Mouse (Mus musculus): ENCODE measurements around the gene Muc3a.

Muc3a gene

DNA sequence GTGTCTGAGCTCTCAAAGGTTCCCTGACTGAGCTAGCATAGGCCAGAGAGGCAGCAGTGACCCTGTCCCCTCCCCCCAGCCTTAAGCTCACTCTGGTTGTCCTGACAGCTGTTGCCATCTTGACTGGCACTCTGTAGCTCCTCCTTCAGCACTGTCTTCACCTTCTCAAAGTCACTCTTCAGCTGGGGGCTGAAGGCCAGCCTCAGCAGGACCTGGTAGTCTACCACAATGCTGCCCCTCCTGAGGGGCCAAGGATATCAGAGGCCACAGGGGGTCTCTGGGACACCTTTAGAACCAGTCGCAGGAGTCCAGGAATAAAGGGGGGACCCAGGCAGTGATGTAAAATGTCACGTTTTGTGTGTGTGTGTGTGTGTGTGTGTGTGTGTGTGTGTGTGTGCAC is at the start of gene Muc3a:
Muc3a (minus strand) TSS at position 101 of the 400 bp plus-strand sequence.
- no peak for DNase-seq (ENCODE audit: low read depth, low spot score)

DNA sequence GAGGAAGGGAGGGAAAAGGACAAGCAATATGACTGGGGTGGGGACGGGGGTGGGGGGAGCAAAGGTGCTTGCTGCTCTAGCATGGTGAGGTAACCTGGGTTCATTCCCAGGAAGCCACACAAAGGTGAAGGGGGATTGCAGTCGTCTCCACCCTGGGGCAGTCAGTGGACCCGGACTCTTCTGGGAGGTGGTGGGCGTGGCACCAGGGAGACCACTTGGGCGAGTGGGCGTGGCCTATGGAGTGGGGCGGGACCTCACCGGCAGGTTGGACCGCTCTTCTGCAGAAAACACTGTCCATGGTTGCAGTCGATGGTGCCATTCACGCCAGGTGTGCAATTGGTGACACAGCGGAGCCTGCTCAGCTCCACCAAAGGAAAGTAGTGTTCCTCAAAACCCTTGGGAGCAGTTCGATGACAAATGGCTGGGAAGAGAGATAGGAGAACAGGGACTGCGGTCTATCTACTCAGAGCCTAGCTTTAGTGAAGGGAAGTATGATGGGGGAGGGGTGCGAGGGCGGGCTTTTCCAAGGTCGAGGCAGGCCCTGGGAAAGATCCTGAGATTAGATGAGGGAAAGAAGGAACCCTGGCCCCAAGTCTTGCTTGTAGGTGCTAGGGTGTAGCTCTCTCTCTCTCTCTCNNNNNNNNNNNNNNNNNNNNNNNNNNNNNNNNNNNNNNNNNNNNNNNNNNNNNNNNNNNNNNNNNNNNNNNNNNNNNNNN is 917 bp downstream of the Muc3a start:
- no peak for DNase-seq (ENCODE audit: low read depth, low spot score)

DNA sequence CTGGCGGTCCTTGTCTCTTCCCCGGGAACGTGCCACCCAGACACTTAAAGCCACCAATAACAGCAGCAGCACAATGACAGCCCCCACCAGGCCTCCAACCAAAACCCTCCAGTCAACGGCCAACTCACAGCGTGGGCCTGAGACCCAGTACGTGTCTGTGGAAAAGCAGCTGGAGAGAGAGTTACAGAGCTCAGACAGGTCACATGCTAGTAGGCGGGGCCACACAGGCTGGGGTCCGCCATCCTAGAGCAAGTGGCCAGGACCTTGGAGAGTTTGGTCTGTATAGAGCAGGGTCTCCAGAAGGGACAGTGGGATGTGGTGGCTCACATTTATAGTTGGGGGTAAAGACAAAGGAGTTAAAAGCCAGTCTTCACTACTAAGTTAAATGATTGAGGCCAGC is 1.5 kb downstream of the Muc3a start:
- no peak for DNase-seq (ENCODE audit: low read depth, low spot score)

DNA sequence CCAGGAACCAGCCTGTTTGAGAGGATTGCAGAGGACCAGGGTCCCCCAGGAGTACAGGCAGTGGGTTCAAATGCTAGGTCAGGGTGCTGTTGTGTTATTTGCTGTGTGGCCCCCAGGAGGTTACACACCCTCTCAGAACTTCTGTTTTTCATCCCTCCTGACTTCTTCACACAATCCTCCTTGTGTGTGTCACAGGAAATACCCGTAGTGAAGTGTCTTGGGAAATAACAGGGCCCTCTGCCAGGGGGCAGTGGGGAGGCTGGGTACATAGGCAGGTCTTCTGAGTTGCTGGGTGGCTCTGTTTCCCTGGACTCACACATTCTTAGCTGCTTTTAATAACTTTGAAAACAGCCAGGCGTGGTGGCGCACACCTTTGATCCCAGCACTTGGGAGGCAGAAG is 6.9 kb downstream of the Muc3a start:
- no peak for DNase-seq (ENCODE audit: low read depth, low spot score)

DNA sequence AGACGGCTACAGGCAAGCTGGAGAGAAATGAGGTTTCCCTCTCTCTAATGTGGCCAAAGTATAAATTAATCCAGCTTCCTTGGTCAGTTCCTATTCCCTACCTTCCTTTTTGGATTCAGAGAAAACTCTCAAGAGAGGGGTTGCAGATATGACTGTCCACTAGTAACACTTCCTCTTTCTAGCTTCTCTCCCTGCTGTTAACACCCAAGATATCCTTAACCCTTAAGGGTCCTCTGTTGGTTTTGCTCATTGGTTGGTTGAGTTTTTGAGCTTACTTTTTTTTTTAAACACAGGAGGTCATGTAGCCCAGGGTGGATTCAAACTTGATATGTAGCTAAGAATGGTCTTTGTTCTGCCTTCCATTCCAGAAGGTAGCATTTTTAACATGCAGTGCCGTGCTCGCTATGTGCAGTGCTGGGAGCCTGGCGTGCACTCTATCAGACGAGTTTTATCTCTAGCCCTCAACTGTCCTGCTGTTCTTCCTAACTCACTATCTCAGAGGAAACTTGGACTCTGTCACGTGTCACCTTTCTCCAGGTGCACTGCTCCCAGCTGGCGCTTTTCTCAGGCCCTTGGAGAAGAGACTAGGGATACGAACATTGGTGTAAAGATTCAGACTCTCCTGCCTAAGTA is 17.6 kb downstream of the Muc3a start:
- DNase-seq (ENCODE audit: low read depth, low spot score): no peak

DNA sequence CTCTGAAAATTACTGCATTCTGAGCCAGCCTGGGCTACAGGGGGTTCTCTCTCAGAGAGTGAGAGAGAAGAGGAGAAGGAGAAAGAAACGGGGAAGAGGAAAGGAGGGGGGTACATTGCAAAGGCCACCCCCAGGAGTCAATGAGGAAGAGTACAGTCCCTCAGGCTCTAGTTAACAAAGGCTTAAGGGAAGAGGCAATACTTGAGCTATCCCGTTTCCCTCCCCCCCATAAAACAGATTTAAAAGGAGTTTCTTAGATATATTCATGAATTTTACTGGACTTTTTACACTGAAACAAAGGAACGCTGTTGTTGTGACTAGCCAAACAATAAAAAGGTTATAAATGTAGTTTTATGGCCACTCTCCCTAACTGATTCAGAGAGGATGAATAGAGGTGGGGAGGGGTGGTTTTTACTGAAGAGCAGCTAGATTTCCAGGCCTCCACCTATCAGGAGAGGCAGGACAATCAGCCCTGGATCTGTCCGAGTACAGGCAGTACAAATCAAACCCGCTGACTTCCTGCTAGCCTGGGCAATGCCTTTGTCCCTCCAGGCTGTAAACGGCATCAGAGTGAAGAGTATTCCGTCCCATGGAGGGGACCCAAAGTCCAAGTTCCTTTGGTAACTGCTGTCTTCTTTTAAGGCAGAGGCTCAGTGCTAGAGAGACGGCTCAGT is 18.8 kb downstream of the Muc3a start:
- no peak for DNase-seq (ENCODE audit: low read depth, low spot score)

DNA sequence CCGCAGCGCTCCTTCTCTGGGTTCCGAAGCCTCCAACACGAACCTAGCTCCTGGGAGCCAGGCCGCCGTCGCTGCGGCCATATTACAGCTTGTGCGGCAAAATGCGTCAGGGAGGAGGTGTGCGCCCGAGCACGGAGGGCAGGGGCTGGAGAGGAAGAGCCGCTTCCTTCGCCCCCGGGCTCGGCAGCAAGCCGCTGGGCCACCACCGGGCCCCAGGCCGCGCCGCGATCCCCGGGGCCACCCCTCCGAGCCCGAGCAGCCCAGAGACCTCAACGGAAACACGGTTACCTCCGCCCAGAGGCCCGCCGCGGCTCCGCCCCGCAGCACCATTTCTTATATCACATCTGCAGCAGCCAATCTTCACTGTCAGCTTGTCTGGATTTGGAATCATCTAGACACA is 22.9 kb downstream of the Muc3a start:
- no peak for DNase-seq (ENCODE audit: low read depth, low spot score)

DNA sequence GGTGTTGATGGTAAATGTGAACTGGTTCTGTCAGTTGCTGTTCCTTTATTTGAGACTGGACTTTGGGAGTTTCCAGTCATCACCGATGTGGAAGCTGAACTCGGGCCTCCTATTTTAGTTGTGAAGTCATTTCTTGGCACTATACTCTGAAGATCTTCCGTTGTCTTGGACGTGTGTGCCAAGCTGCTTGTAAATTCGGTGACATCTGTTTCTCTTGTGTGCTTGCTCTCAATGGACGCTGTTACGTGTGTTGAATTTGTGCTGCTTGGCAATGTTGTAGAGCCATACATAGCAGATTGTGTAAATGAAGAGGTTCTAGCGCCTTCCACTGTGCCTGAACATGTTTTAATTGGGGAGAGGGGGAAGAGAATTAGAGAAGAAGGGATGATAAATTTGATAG is 26.8 kb downstream of the Muc3a start:
- DNase-seq (ENCODE audit: low read depth, low spot score): peak; percentile 26

DNA sequence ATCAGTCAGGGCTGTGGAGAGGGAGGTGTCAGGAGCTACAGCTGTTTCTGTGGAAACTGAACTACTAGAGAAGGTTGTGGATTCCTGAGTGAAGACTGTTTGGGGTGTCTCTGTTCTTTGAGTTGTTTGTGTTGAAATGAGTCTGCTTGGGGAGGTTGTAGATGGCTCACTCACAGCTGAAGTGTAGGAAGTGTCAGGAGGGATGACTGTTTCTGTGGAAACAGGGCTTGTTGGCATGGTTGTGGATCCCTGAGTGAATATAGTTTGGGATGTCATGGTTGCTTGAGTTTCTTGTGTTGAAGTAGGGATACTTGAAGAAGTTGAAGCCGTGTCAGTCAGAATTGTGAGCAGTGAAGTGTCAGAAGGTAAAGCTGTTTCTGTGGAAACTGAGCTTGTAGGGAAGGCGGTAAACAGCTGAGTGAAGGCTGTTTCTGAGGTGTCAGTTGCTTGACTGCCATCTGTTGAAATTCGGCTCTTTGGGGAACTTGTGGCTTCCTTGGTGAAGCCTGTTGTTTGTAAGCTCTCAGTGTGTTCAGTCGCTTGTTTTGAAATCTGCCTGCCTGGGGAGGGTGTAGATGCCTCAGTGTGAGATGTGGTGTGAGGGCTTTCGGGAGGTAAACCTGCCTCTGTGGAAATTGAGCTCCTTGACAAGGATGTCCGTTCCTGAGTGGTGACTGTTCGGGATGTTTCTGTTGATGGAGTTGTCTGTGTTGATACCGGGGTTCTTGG is 32.4 kb downstream of the Muc3a start:
- DNase-seq (ENCODE audit: low read depth, low spot score): peak; percentile 55

DNA sequence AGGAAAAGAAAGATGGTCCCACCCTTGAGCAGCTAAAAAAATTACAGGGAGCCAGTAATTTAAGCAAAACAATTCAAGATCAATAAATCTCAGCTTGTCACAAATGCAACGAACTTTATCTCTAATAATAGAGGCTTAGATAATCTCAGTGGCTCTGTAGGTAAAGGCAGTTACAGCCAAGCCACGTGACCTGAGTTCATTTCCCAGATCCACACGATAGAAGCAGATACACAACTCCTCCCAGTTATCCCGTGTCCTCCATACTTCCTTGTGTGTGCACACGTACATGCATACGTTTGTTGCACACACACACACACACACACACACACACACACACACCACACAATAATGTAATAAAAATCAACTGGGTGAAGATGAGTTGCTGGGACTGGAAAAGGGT is 38.2 kb downstream of the Muc3a start:
- DNase-seq (ENCODE audit: low read depth, low spot score): no peak

DNA sequence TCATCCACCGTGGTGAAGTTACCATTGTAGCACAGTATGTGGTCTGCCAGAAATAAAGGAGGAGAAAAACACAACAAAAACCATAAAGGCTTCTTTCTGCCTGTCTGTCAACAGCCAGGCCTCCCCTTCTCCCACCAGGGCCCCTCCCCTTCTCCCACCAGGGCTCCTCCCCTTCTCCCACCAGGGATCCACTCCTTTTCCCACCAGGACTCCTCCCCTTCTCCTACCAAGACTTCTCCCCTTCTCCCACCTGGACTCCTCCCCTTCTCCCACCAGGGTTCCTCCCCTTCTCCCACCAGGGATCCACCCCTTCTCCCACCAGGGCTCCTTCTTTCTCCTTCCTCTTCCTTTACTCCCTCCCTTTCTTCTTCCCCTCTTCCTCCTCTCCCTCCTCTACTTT is 39.6 kb downstream of the Muc3a start:
- no peak for DNase-seq (ENCODE audit: low read depth, low spot score)

DNA sequence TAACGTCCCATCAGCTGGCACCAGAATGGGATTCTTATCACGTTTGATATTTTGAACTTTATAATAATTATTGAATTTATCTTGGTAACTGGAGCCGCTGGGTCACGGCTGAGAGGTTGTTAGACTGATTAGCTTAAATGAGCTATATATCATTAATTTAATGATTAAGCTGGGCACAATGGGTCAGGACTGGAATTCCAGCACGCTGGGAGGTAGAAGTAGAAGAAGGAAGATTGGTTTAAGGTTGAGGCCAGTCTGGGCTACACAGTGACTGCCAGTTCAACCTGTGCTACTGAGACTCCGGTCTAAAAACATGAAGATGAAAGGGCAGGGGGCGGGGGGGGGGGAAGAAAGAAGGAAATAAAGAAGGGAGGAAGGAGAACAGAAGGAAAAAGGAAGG is 40.7 kb downstream of the Muc3a start:
- DNase-seq (ENCODE audit: low read depth, low spot score): no peak

DNA sequence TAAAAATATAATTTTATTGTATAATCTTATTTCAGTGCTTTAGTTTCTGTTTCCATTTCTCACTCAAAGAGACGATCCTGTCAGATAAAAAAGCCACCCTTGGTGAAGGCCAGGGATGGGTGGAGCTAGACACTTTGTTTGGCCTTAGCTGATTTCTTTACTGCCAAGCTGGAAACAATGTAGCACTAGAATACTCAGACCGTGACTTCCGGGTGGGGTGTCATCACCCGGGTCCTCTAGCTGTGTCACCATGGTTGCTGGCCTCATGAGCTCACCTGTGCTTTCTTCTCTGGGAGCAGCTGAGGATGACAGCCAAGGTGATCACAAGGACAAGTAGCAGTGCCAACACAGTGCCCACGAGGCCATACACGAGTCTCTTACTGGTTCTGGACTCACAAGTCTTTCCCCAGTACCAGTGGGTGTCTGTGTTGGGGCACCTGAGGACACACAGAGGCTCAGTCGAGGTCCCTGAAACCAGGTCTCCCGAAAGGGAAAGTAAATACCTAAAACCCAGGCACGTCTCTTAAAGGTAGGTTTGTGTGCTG is 41.3 kb downstream of the Muc3a start:
- DNase-seq (ENCODE audit: low read depth, low spot score): no peak

DNA sequence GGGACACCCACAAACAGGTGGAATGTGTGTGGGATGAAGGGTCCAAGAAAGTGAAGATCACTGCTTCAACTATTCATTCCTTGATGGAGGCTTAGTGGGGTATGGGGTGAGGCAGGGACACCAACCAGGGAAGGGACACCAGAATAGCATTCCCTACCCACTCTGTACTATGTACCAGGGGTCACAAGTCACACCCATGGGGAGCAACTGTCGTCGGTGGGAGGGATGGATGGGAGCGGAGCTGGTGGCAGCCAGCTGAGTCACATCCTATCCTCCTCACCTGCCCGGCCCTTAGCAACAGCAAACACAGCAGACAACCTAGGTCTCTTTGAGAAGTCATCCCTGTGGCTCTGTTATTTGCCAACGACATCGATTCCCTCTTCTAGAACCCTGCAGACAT is 44.6 kb downstream of the Muc3a start:
- no peak for DNase-seq (ENCODE audit: low read depth, low spot score)

DNA sequence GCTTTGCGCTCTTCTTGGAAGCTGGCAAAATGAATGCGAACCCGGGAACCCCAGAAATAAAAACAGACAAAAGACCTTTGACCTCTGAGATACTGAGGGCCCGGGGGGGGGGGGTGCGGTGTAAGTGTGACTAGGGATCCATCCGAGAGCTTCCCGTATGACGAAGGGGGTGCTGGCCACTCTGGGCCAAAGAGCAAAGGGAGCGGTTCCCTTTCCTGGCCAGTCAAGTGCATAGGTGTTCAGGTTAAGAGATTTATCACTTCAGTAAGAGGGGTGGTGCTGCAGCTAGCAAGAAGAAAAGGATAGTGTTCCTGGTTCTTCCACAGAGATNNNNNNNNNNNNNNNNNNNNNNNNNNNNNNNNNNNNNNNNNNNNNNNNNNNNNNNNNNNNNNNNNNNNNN is 46.2 kb downstream of the Muc3a start:
- DNase-seq (ENCODE audit: low read depth, low spot score): no peak

DNA sequence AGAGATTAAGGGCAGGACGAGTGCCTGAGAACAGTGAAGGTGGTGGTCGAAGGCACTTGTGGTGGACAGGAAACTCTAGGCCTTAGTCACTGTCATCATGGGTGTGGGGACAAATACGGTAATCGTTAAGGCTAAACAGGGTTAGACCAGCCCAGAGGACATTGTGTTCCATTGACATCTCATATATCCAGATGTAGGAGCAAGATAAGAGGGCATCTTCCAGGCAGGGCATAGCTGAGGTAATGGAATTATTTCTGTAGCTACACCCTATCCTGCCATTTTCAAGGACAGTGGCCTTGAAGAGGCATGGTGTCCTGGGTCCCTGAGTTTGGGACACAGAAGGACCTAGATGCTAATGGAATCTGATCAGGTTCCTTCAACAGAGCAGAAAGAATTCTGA is 50.3 kb downstream of the Muc3a start:
- DNase-seq (ENCODE audit: low read depth, low spot score): no peak

DNA sequence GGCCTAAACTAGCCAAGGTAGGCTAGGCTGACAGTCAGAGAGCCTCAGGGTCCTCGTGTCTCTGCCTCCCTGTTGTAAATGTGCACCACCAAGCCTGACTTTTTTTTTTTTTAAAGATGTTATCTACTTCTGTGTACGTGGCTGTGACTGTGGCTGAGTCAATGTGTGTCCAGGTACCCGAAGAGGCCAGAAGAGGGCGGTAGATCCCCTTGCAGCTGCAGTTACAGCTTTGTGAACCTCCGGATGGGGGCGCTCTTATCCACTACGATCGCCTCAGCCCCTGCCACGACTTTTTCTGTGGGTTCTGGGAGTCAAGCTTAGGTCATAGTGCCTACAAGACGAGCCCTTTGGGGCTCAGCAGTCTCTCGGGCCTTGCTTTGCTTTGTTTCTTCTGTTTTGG is 52.7 kb downstream of the Muc3a start:
- no peak for DNase-seq (ENCODE audit: low read depth, low spot score)
